Mouse (Mus musculus) stomach, postnatal 0 days (tissue): ENCODE data around the gene Trmt1.

Experiments used
- CTCF ChIP-seq: IDR thresholded peaks from 2 replicates; pipeline ENCODE4 v1.5.1; 2016; ENCODE audit warnings: antibody characterized with exemption, low read depth, mild to moderate bottlenecking, moderate library complexity
- EP300 ChIP-seq: optimal IDR thresholded peaks from 2 replicates; pipeline ENCODE3; 2016; ENCODE audit warnings: antibody characterized with exemption

DNA sequence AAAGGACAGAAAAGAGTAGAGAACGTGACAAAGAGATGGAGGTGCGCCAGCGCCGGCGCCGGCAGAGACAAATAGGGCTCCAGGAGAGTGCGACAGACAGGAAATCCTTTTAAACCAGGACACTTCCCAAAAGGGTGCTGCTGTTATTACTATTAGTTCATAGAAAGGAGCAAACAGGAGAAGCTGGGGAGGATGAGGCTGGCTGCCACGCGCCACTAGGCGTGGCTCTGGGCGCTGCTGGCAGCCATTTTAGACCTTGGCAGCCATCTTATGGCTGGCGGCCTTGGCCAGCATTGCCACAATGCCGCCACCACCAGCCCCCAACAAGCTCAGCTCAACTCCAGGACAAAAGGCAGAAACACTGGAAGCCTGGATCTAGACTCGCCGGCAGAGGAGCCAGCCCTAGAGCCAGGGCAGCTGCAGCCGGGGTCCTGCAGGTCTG is 43.8 kb downstream of the Trmt1 start:
- TF ChIP-seq CTCF = no peak
- TF ChIP-seq EP300 = no peak
